In genomic region chr11:66188627-66189287, GRCm38 (mm10) we compare ENCODE assay signal across 8 mouse cellular contexts. TPM values are rescaled to one million over a fixed set of nuclear protein-coding genes. Genes with fewer than 3 reads are reported as not detected.
DNase-seq lines count a peak whose midpoint lies in the region; ATAC-seq and TF ChIP-seq lines count a peak whose summit lies in the region.

No protein-coding gene starts in this region.

- no peak overlapping the region for H3K4me3 ChIP-seq in limb, embryonic 13.5 days
- H3K4me3 ChIP-seq in limb, embryonic 10.5 days = no peak overlapping the region
- no peak overlapping the region for H3K4me3 ChIP-seq in kidney, postnatal 0 days (replicated peaks; ENCODE audit: low read depth, low read length)

- WGBS in limb, embryonic 13.5 days = 79% methylated on average over 3 of the region's 3 CpGs
- WGBS in limb, embryonic 10.5 days = 88% methylated on average over 3 of the region's 3 CpGs
- 74% methylated on average over 3 of the region's 3 CpGs for WGBS in kidney, postnatal 0 days

- no peak for DNase-seq in limb, embryonic 10.5 days (ENCODE audit: low spot score)
- peak; percentile 11 for DNase-seq in adrenal gland, postnatal 25 days
- peak; percentile 69 to 71 for DNase-seq in heart, adult 18-20 months
- DNase-seq in kidney, postnatal 0 days (ENCODE audit: low spot score) = peak; percentile 62
- DNase-seq in lung, postnatal 36 days = peak; percentile 78
- no peak for DNase-seq in thymus, postnatal 0 days (ENCODE audit: low spot score)
- no peak for DNase-seq in thymus, postnatal 14 days

- no peak overlapping the region for H3K4me2 ChIP-seq in limb, embryonic 13.5 days (replicated peaks)
- H3K4me2 ChIP-seq in kidney, postnatal 0 days (ENCODE audit: low read length) = no peak overlapping the region

- H3K4me1 ChIP-seq in limb, embryonic 13.5 days = no peaks in the 10 kb centered on the region
- H3K4me1 ChIP-seq in limb, embryonic 10.5 days = no peaks in the 10 kb centered on the region
- H3K4me1 ChIP-seq in kidney, postnatal 0 days (replicated peaks; ENCODE audit: insufficient read depth, low read length) = no peaks in the 10 kb centered on the region

- no peaks in the 10 kb centered on the region for H3K9me3 ChIP-seq in limb, embryonic 13.5 days
- H3K9me3 ChIP-seq in limb, embryonic 10.5 days (replicated peaks) = no peaks in the 10 kb centered on the region
- H3K9me3 ChIP-seq in kidney, postnatal 0 days (replicated peaks; ENCODE audit: low read length) = no peaks in the 10 kb centered on the region

- H3K27me3 ChIP-seq in limb, embryonic 13.5 days = no peaks in the 10 kb centered on the region
- no peaks in the 10 kb centered on the region for H3K27me3 ChIP-seq in limb, embryonic 10.5 days (ENCODE audit: low read depth, poor library complexity, severe bottlenecking)
- no peaks in the 10 kb centered on the region for H3K27me3 ChIP-seq in kidney, postnatal 0 days (ENCODE audit: insufficient read depth, low read length)

- ATAC-seq in limb, embryonic 13.5 days (ENCODE audit: low FRiP score, low read depth) = peak; percentile 54; the same call in 1 of the 2 replicates
- ATAC-seq in kidney, postnatal 0 days (replicated peaks; ENCODE audit: low FRiP score, low read depth) = no peak; the same call in 1 of the 2 replicates

- H3K27ac ChIP-seq in limb, embryonic 13.5 days = no peak overlapping the region
- no peak overlapping the region for H3K27ac ChIP-seq in limb, embryonic 10.5 days
- no peak overlapping the region for H3K27ac ChIP-seq in kidney, postnatal 0 days

- H3K9ac ChIP-seq in limb, embryonic 13.5 days = no peak overlapping the region
- no peak overlapping the region for H3K9ac ChIP-seq in kidney, postnatal 0 days (ENCODE audit: low read depth, low read length)

- TF ChIP-seq CTCF in kidney, postnatal 0 days (IDR thresholded peaks at IDR 0.05; ENCODE audit: low read depth) = 0 out of 2 replicates have a peak, but pooled peaks have one; percentile 10

- H3K36me3 ChIP-seq in limb, embryonic 13.5 days = no peaks in the 10 kb centered on the region
- H3K36me3 ChIP-seq in limb, embryonic 10.5 days = no peaks in the 10 kb centered on the region
- no peaks in the 10 kb centered on the region for H3K36me3 ChIP-seq in kidney, postnatal 0 days (ENCODE audit: insufficient read depth, low read length)

RNA-seq across cellular contexts. Expression of gene Dnah9, which starts 20.4 kb away (rescaled TPM):
- 0.14 and 0.23 TPM in 2 replicates for polyA plus RNA-seq in limb, embryonic 13.5 days (2015; fragmentation: Nextera tagmentation; extraction: Ambion mirVana)
- not detected in 2 replicates for polyA plus RNA-seq in limb, embryonic 10.5 days (2016; fragmentation: Nextera tagmentation; extraction: Ambion mirVana)
- not detected in 2 replicates for total RNA-seq in adrenal gland, postnatal 25 days (2021)
- total RNA-seq in heart, adult 18-20 months (2021) = 1 to 10 TPM in 1 of 2 experiments, not detected in 1; 1.0 TPM
- 0.09 TPM in 1 of 2 replicates, not detected in the other for polyA plus RNA-seq in kidney, postnatal 0 days (2015; fragmentation: Nextera tagmentation; extraction: Ambion mirVana)
- 1.2 and 1.4 TPM in 2 replicates for polyA plus RNA-seq in thymus, postnatal 0 days (2015; fragmentation: Nextera tagmentation; extraction: Ambion mirVana)

Comparison
In these comparisons a context has a peak if more than half of its experiments do, and no peak if none do; other contexts are left out.
1. DNase-seq: peak in adrenal gland, postnatal 25 days (single experiment), heart, adult 18-20 months (2 of 2), kidney, postnatal 0 days (single experiment) and lung, postnatal 36 days (single experiment); none in limb, embryonic 10.5 days (single experiment), thymus, postnatal 0 days (single experiment) and thymus, postnatal 14 days (single experiment).